Comparison of ENCODE assay signal across 21 mouse cellular contexts in genomic region chr4:106783137-106783536, GRCm38 (mm10). TPM values are rescaled to one million over a fixed set of nuclear protein-coding genes. Genes with fewer than 3 reads are reported as not detected.
DNase-seq lines count a peak whose midpoint lies in the region; ATAC-seq lines count a peak whose summit lies in the region.
"Had no signal": no experiment of that assay in that cellular context is flagged by ENCODE, and none has a peak within 500 bp of the region (broad histone marks: within the 10 kb centered on the region; RNA-seq: fewer than 3 reads in every experiment).

No protein-coding gene starts in this region.

- WGBS in heart, embryonic 13.5 days, result 50% methylated on average over 10 of the region's 10 CpGs
- 72% methylated on average over 10 of the region's 10 CpGs for WGBS in hindbrain, embryonic 12.5 days
- WGBS in hindbrain, embryonic 14.5 days, result 66% methylated on average over 10 of the region's 10 CpGs
- WGBS in embryonic facial prominence, embryonic 13.5 days, result 48% methylated on average over 10 of the region's 10 CpGs

- no peaks in the 10 kb centered on the region for H3K27me3 ChIP-seq in heart, embryonic 13.5 days (replicated peaks)
- H3K27me3 ChIP-seq in hindbrain, embryonic 12.5 days, result no peaks in the 10 kb centered on the region
- no peaks in the 10 kb centered on the region for H3K27me3 ChIP-seq in hindbrain, embryonic 14.5 days (ENCODE audit: control insufficient read depth, insufficient read depth, low read length)
- H3K27me3 ChIP-seq in embryonic facial prominence, embryonic 13.5 days, result no peaks in the 10 kb centered on the region
- H3K27me3 ChIP-seq: liver, embryonic 12.5 days; megakaryocyte, embryonic 14.5 days; stomach, embryonic 15.5 days had no signal

- no peak overlapping the region for H3K4me2 ChIP-seq in heart, embryonic 13.5 days
- no peak overlapping the region for H3K4me2 ChIP-seq in hindbrain, embryonic 12.5 days (replicated peaks)
- H3K4me2 ChIP-seq in hindbrain, embryonic 14.5 days (replicated peaks), result no peak overlapping the region
- no peak overlapping the region for H3K4me2 ChIP-seq in embryonic facial prominence, embryonic 13.5 days
- H3K4me2 ChIP-seq: liver, embryonic 12.5 days; stomach, embryonic 15.5 days had no signal

- peaks cover 77% of the 10 kb centered on the region for H3K4me1 ChIP-seq in heart, embryonic 13.5 days
- H3K4me1 ChIP-seq in hindbrain, embryonic 12.5 days, result peaks cover 74% of the 10 kb centered on the region
- peaks cover 43% of the 10 kb centered on the region for H3K4me1 ChIP-seq in hindbrain, embryonic 14.5 days (replicated peaks; ENCODE audit: control insufficient read depth, insufficient read depth, low read length)
- peaks cover 77% of the 10 kb centered on the region for H3K4me1 ChIP-seq in embryonic facial prominence, embryonic 13.5 days

- no peak for ATAC-seq in heart, embryonic 13.5 days (ENCODE audit: extremely low read depth, insufficient number of reproducible peaks, low FRiP score, low TSS enrichment)
- no peak for ATAC-seq in hindbrain, embryonic 12.5 days (ENCODE audit: low FRiP score)
- no peak for ATAC-seq in hindbrain, embryonic 14.5 days (ENCODE audit: low FRiP score)
- ATAC-seq in embryonic facial prominence, embryonic 13.5 days (ENCODE audit: insufficient number of reproducible peaks, insufficient read depth, low FRiP score, low TSS enrichment, low read depth), result no peak
- ATAC-seq: forebrain, embryonic 16.5 days; liver, embryonic 12.5 days had no signal

- H3K27ac ChIP-seq in heart, embryonic 13.5 days (replicated peaks), result peak overlapping the region; percentile 43
- H3K27ac ChIP-seq in hindbrain, embryonic 12.5 days, result peak overlapping the region; percentile 30; the same call in 1 of the 2 replicates
- H3K27ac ChIP-seq in hindbrain, embryonic 14.5 days, result no peak overlapping the region
- peak overlapping the region; percentile 49; the same call in 1 of the 2 replicates for H3K27ac ChIP-seq in embryonic facial prominence, embryonic 13.5 days
- H3K27ac ChIP-seq: liver, embryonic 12.5 days; stomach, embryonic 15.5 days had no signal

- H3K36me3 ChIP-seq in heart, embryonic 13.5 days, result no peaks in the 10 kb centered on the region
- no peaks in the 10 kb centered on the region for H3K36me3 ChIP-seq in hindbrain, embryonic 12.5 days
- H3K36me3 ChIP-seq in hindbrain, embryonic 14.5 days (replicated peaks; ENCODE audit: control insufficient read depth, insufficient read depth), result no peaks in the 10 kb centered on the region
- no peaks in the 10 kb centered on the region for H3K36me3 ChIP-seq in embryonic facial prominence, embryonic 13.5 days
- H3K36me3 ChIP-seq: liver, embryonic 12.5 days; stomach, embryonic 15.5 days had no signal

- H3K9me3 ChIP-seq in heart, embryonic 13.5 days, result no peaks in the 10 kb centered on the region
- H3K9me3 ChIP-seq in hindbrain, embryonic 12.5 days (replicated peaks), result no peaks in the 10 kb centered on the region
- no peaks in the 10 kb centered on the region for H3K9me3 ChIP-seq in hindbrain, embryonic 14.5 days (ENCODE audit: control insufficient read depth, low read length)
- H3K9me3 ChIP-seq in embryonic facial prominence, embryonic 13.5 days, result no peaks in the 10 kb centered on the region
- H3K9me3 ChIP-seq: liver, embryonic 12.5 days; stomach, embryonic 15.5 days had no signal

- no peak overlapping the region for H3K9ac ChIP-seq in heart, embryonic 13.5 days
- no peak overlapping the region for H3K9ac ChIP-seq in hindbrain, embryonic 12.5 days
- no peak overlapping the region for H3K9ac ChIP-seq in hindbrain, embryonic 14.5 days
- H3K9ac ChIP-seq in embryonic facial prominence, embryonic 13.5 days, result no peak overlapping the region
- H3K9ac ChIP-seq: liver, embryonic 12.5 days; stomach, embryonic 15.5 days had no signal

- H3K4me3 ChIP-seq in heart, embryonic 13.5 days, result no peak overlapping the region
- no peak overlapping the region for H3K4me3 ChIP-seq in hindbrain, embryonic 12.5 days
- H3K4me3 ChIP-seq in hindbrain, embryonic 14.5 days (replicated peaks; ENCODE audit: low read length), result no peak overlapping the region
- no peak overlapping the region for H3K4me3 ChIP-seq in embryonic facial prominence, embryonic 13.5 days
- H3K4me3 ChIP-seq: liver, embryonic 12.5 days; megakaryocyte, embryonic 14.5 days; stomach, embryonic 15.5 days had no signal

- no peak for DNase-seq in heart, adult 11 months
- no peak for DNase-seq in hindbrain, embryonic 14.5 days (ENCODE audit: low spot score)
- DNase-seq in layer of hippocampus, postnatal 36 days, result no peak
- no peak for DNase-seq in adrenal gland, postnatal 25 days
- DNase-seq: B cell, adult 2 months; cerebellum, adult 2 months; kidney, adult 9 months; kidney, postnatal 25 days; lung, adult 2 months; right cerebral cortex, postnatal 25 days; thymus, adult 18-20 months; thymus, postnatal 4 days had no signal

RNA-seq across cellular contexts. Expression of gene Acot11, which starts 21.7 kb away (rescaled TPM):
- 2.2 and 3.9 TPM in 2 replicates for polyA plus RNA-seq in heart, embryonic 13.5 days (2015; fragmentation: Nextera tagmentation; extraction: Ambion mirVana)
- polyA plus RNA-seq in hindbrain, embryonic 12.5 days (2016; fragmentation: Nextera tagmentation; extraction: Ambion mirVana), result 2.4 TPM in 2 replicates
- 2.0 and 2.1 TPM in 2 replicates for polyA plus RNA-seq in hindbrain, embryonic 14.5 days (2014; fragmentation: Nextera tagmentation; extraction: Ambion mirVana)
- 2.1 and 3.0 TPM in 2 replicates for polyA plus RNA-seq in embryonic facial prominence, embryonic 13.5 days (2015; fragmentation: Nextera tagmentation; extraction: Ambion mirVana)
- 10 to 100 TPM; 50.8 to 52.0 TPM for total RNA-seq in layer of hippocampus, postnatal 36 days (2021)
- 32.5 and 50.9 TPM in 2 replicates for total RNA-seq in adrenal gland, postnatal 25 days (2021)

RNA-seq across cellular contexts. Expression of gene Fam151a, which starts 49.4 kb away (rescaled TPM):
- 0.12 and 0.19 TPM in 2 replicates for polyA plus RNA-seq in heart, embryonic 13.5 days (2015; fragmentation: Nextera tagmentation; extraction: Ambion mirVana)
- polyA plus RNA-seq in hindbrain, embryonic 12.5 days (2016; fragmentation: Nextera tagmentation; extraction: Ambion mirVana), result not detected in 2 replicates
- not detected in 2 replicates for polyA plus RNA-seq in hindbrain, embryonic 14.5 days (2014; fragmentation: Nextera tagmentation; extraction: Ambion mirVana)
- polyA plus RNA-seq in embryonic facial prominence, embryonic 13.5 days (2015; fragmentation: Nextera tagmentation; extraction: Ambion mirVana), result 0.32 TPM in 1 of 2 replicates, not detected in the other
- not detected for total RNA-seq in layer of hippocampus, postnatal 36 days (2021)
- total RNA-seq in adrenal gland, postnatal 25 days (2021), result 0.15 TPM in 1 of 2 replicates, not detected in the other
- total RNA-seq: left cerebral cortex, postnatal 10 days had no signal
- polyA plus RNA-seq: cerebellum, adult 2 months; forebrain, embryonic 16.5 days; hindbrain, embryonic 11.5 days; liver, embryonic 12.5 days had no signal

RNA-seq across cellular contexts. Expression of gene Mroh7, which starts 52.4 kb away (rescaled TPM):
- polyA plus RNA-seq in heart, embryonic 13.5 days (2015; fragmentation: Nextera tagmentation; extraction: Ambion mirVana), result 0.43 and 0.49 TPM in 2 replicates
- 0.81 and 0.91 TPM in 2 replicates for polyA plus RNA-seq in hindbrain, embryonic 12.5 days (2016; fragmentation: Nextera tagmentation; extraction: Ambion mirVana)
- polyA plus RNA-seq in hindbrain, embryonic 14.5 days (2014; fragmentation: Nextera tagmentation; extraction: Ambion mirVana), result 0.83 and 1.1 TPM in 2 replicates
- 0.44 and 0.58 TPM in 2 replicates for polyA plus RNA-seq in embryonic facial prominence, embryonic 13.5 days (2015; fragmentation: Nextera tagmentation; extraction: Ambion mirVana)
- total RNA-seq in layer of hippocampus, postnatal 36 days (2021), result 1 to 10 TPM; 2.8 to 2.9 TPM
- 2.3 and 2.6 TPM in 2 replicates for total RNA-seq in adrenal gland, postnatal 25 days (2021)
